Mouse (Mus musculus) CH12.LX (cell line): ENCODE measurements around the gene Phospho1. TPM values are rescaled to one million over a fixed set of nuclear protein-coding genes. Genes with fewer than 3 reads are reported as not detected.

Experiments used
- DNase-seq: peaks from one replicate; pipeline ENCODE4 v3.0.0-alpha.2; 2013; ENCODE audit errors: extremely low read depth
- H3K27ac ChIP-seq: 2 replicates; pipeline ENCODE4 v1.5.1; 2012; ENCODE audit warnings: low read depth, mild to moderate bottlenecking, control low read depth, moderate library complexity; ENCODE audit not compliant: insufficient read depth
- H3K27me3 ChIP-seq: replicated peaks from 2 replicates; pipeline ENCODE3; 2012; ENCODE audit warnings: inconsistent platforms
- H3K36me3 ChIP-seq, 2 experiments: replicated peaks in 1 of 2; 2 replicates each; pipeline versions ENCODE3 to v1.6.1; 2012; ENCODE audit warnings: inconsistent platforms in 1 of 2, low read length in 1 of 2, mild to moderate bottlenecking in 1 of 2, mixed read lengths in 1 of 2, moderate library complexity in 1 of 2; ENCODE audit not compliant: control insufficient read depth in 1 of 2, insufficient read depth in 1 of 2
- H3K4me1 ChIP-seq, 2 experiments: 2 replicates each; pipeline ENCODE4 v1.6.1; 2012; ENCODE audit warnings: inconsistent platforms in 1 of 2, moderate library complexity in 1 of 2; ENCODE audit not compliant: insufficient read depth in 2 of 2, control insufficient read depth in 1 of 2
- H3K4me2 ChIP-seq: 2 replicates; pipeline ENCODE4 v1.6.1; 2012; ENCODE audit warnings: low read depth, mild to moderate bottlenecking, control low read depth; ENCODE audit not compliant: poor library complexity, insufficient read depth, severe bottlenecking
- H3K4me3 ChIP-seq, 3 experiments: fragments of 150-350 bp in 1 of 3; sonication (generic) in 1 of 3; replicated peaks in 1 of 3; 2 replicates each; pipeline versions ENCODE3 to v1.5.1; 2011 to 2012; ENCODE audit warnings: low read depth in 2 of 3, low read length in 2 of 3, mild to moderate bottlenecking in 2 of 3, moderate library complexity in 2 of 3, control low read depth in 1 of 3, improper control_type of control experiment in 1 of 3, inconsistent platforms in 1 of 3, mixed read lengths in 1 of 3; ENCODE audit not compliant: poor library complexity in 1 of 3
- H3K79me2 ChIP-seq: replicated peaks from 2 replicates; pipeline ENCODE4 v1.6.1; 2012; ENCODE audit warnings: mild to moderate bottlenecking, moderate library complexity; ENCODE audit not compliant: control insufficient read depth, poor library complexity, insufficient read depth, severe bottlenecking; ENCODE audit errors: extremely low read depth
- H3K9ac ChIP-seq: 2 replicates; pipeline ENCODE4 v1.6.1; 2012; ENCODE audit warnings: low read depth, mild to moderate bottlenecking, control low read depth, moderate library complexity; ENCODE audit not compliant: insufficient read depth
- H3K9me3 ChIP-seq: replicated peaks from 2 replicates; pipeline ENCODE3; 2012; ENCODE audit warnings: low read length, inconsistent platforms, mixed read lengths
- ELF1 ChIP-seq: IDR thresholded peaks from 2 replicates; pipeline ENCODE4 v1.6.1; 2014; ENCODE audit warnings: low read depth, mild to moderate bottlenecking, inconsistent platforms, low read length, improper control_type of control experiment
- EP300 ChIP-seq: IDR thresholded peaks from 2 replicates; pipeline ENCODE4 v1.6.1; 2011; ENCODE audit warnings: low read length, improper control_type of control experiment
- GABPA ChIP-seq: IDR thresholded peaks from 2 replicates; pipeline ENCODE4 v1.6.1; 2012; ENCODE audit warnings: low read depth, low read length, improper control_type of control experiment, inconsistent platforms; ENCODE audit not compliant: insufficient replicate concordance
- HCFC1 ChIP-seq: IDR thresholded peaks from 2 replicates; pipeline ENCODE4 v1.6.1; 2012; ENCODE audit warnings: low read depth, mild to moderate bottlenecking, inconsistent platforms, low read length, improper control_type of control experiment
- IRF4 ChIP-seq: IDR thresholded peaks from 2 replicates; pipeline ENCODE4 v1.6.1; 2014; ENCODE audit warnings: low read depth, mild to moderate bottlenecking, inconsistent platforms, low read length, improper control_type of control experiment
- JUN ChIP-seq: IDR thresholded peaks from 2 replicates; pipeline ENCODE4 v1.6.1; 2011; ENCODE audit warnings: low read depth, mild to moderate bottlenecking, low read length, improper control_type of control experiment, moderate library complexity; ENCODE audit not compliant: insufficient read depth
- KAT2A ChIP-seq: IDR thresholded peaks from 2 replicates; pipeline ENCODE4 v1.6.1; 2012; ENCODE audit warnings: low read length, improper control_type of control experiment, inconsistent platforms; ENCODE audit not compliant: insufficient replicate concordance
- MAFK ChIP-seq: IDR thresholded peaks from 2 replicates; pipeline ENCODE4 v1.6.1; 2011; ENCODE audit warnings: low read length, improper control_type of control experiment; ENCODE audit not compliant: insufficient replicate concordance
- MAX ChIP-seq: IDR thresholded peaks from 2 replicates; pipeline ENCODE4 v1.6.1; 2011; ENCODE audit warnings: low read length, improper control_type of control experiment
- MAZ ChIP-seq: IDR thresholded peaks from 2 replicates; pipeline ENCODE4 v1.6.1; 2012; ENCODE audit warnings: low read depth, mild to moderate bottlenecking, inconsistent platforms, low read length, improper control_type of control experiment, moderate library complexity
- MEF2A ChIP-seq: IDR thresholded peaks from 2 replicates; pipeline ENCODE4 v1.6.1; 2014; ENCODE audit warnings: low read depth, mild to moderate bottlenecking, inconsistent platforms, low read length, improper control_type of control experiment, borderline replicate concordance
- NELFE ChIP-seq: IDR thresholded peaks from 2 replicates; pipeline ENCODE4 v1.6.1; 2011; ENCODE audit warnings: low read depth, low read length, improper control_type of control experiment
- NRF1 ChIP-seq: IDR thresholded peaks from 2 replicates; pipeline ENCODE4 v1.6.1; 2014; ENCODE audit warnings: low read depth, mild to moderate bottlenecking, inconsistent platforms, low read length, improper control_type of control experiment, moderate library complexity
- POLR2AphosphoS2 ChIP-seq: IDR thresholded peaks from 2 replicates; pipeline ENCODE4 v1.6.1; 2011; ENCODE audit warnings: low read depth, low read length, improper control_type of control experiment
- RCOR1 ChIP-seq: conservative IDR thresholded peaks from 2 replicates; pipeline ENCODE4 v1.6.1; 2012; ENCODE audit warnings: low read depth, mild to moderate bottlenecking, inconsistent platforms, low read length, improper control_type of control experiment
- SMC3 ChIP-seq: IDR thresholded peaks from 2 replicates; pipeline ENCODE4 v1.6.1; 2011; ENCODE audit warnings: low read depth, low read length, improper control_type of control experiment
- TBP ChIP-seq: conservative IDR thresholded peaks from 2 replicates; pipeline ENCODE4 v1.6.1; 2011; ENCODE audit warnings: low read depth, low read length, improper control_type of control experiment
- TCF12 ChIP-seq: IDR thresholded peaks from 2 replicates; pipeline ENCODE4 v1.6.1; 2014; ENCODE audit warnings: low read depth, mild to moderate bottlenecking, inconsistent platforms, low read length, improper control_type of control experiment
- UBTF ChIP-seq: IDR thresholded peaks from 2 replicates; pipeline ENCODE4 v1.6.1; 2012; ENCODE audit warnings: low read depth, mild to moderate bottlenecking, inconsistent platforms, low read length, improper control_type of control experiment, moderate library complexity
- USF2 ChIP-seq: conservative IDR thresholded peaks from 2 replicates; pipeline ENCODE4 v1.6.1; 2011; ENCODE audit warnings: low read depth, low read length, improper control_type of control experiment
- ZC3H11A ChIP-seq: IDR thresholded peaks from 2 replicates; pipeline ENCODE4 v1.6.1; 2012; ENCODE audit warnings: low read depth, mild to moderate bottlenecking, inconsistent platforms, low read length, improper control_type of control experiment
- dilution Hi-C: fragments of 300-500 bp; cut with MboI; formaldehyde crosslinking; loops from 2 replicates; pipeline ENCODE4 v1.14.3; 2020; ENCODE audit warnings: low sequenced_read_pairs; ENCODE audit not compliant: extremely low pct_unique_long_range_greater_than_20kb, extremely low pct_ligation_motif_present
- in situ Hi-C: fragments of 300-500 bp; cut with MboI; formaldehyde crosslinking; loops from 3 replicates; pipeline ENCODE4 v1.14.3; 2019; ENCODE audit warnings: low sequenced_read_pairs, low pct_ligation_motif_present, low pct_unique_long_range_greater_than_20kb, mixed read lengths
- polyA plus RNA-seq: library from polyadenylated mRNA; unstranded; fragments of >175 nt; gene quantifications from 2 replicates; pipeline ENCODE4 v1.2.1, GENCODE M21; 2012; ENCODE audit warnings: low read depth; ENCODE audit not compliant: insufficient read length
- total RNA-seq, 2 experiments: library from RNA; depleted of rRNA; stranded (reverse); fragments of 300-350 nt in 1 of 2; fragments of >200 nt in 1 of 2; gene quantifications; 2 replicates each; pipeline ENCODE4 v1.2.3; 2012 to 2014

Phospho1 gene
- total and polyA plus RNA-seq, 3 experiments, result 0.97 to 1.3 TPM; not detected in 1

DNA sequence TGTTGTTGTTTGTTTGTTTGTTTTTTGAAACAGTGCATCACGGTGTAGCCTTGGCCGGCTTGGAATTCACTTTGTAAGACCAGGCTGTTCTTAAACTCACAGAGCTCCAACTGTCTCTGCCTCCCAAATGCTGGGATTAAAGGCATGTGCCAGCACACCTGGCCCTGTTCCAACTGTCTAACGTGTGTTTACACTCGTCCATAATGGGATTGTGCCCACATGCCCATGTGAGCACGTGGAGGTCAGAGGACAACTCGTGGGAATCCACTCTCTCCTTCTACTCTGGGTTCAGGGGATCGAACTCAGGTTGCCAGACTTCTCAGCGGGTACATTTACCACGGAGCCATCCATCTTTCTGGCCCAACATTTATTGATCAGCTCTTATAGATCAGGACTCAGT lies 8.9 kb upstream of the Phospho1 start:
- Histone ChIP-seq H3K4me1 (peaks cover 3 to 11% of the 10 kb centered on the region in 2 experiments), H3K4me2 (no peak overlapping the region), H3K4me3 (no peak overlapping the region)
- DNase-seq, result no peak
- TF ChIP-seq MEF2A (no peak), GABPA (no peak), RCOR1 (no peak), NRF1 (no peak), TBP (no peak), JUN (no peak), MAZ (no peak), POLR2AphosphoS2 (no peak), ZC3H11A (no peak), KAT2A (no peak), IRF4 (no peak), MAFK (no peak), NELFE (no peak), HCFC1 (no peak), UBTF (no peak), EP300 (no peak), SMC3 (no peak), USF2 (no peak), TCF12 (no peak), ELF1 (no peak)
- TF ChIP-seq, all 38 proteins: peak for 0
- no peak overlapping the region for H3K27ac ChIP-seq
- H3K36me3 ChIP-seq, result no peaks in the 10 kb centered on the region
- in situ Hi-C loops (loop anchor here (5.0 kb wide), 1 partner anchor 33 kb away; no protein-coding TSS in a partner anchor), dilution Hi-C loops (no loop called here)
- peaks cover 14% of the 10 kb centered on the region for H3K9me3 ChIP-seq
- no peaks in the 10 kb centered on the region for H3K79me2 ChIP-seq
- H3K27me3 ChIP-seq, result peaks cover 15% of the 10 kb centered on the region
- H3K9ac ChIP-seq, result no peak overlapping the region

- H3K4me3 ChIP-seq, result no peak overlapping the region
- dilution Hi-C loops (no loop called here), in situ Hi-C loops (loop anchor here (5.0 kb wide), 1 partner anchor 37 kb away; no protein-coding TSS in a partner anchor)
- peaks cover 42% of the 10 kb centered on the region for H3K27me3 ChIP-seq
- H3K79me2 ChIP-seq, result no peaks in the 10 kb centered on the region
- H3K4me2 ChIP-seq, result no peak overlapping the region
- no peak for DNase-seq
- H3K9ac ChIP-seq, result no peak overlapping the region
- H3K9me3 ChIP-seq, result peaks cover 10% of the 10 kb centered on the region
- H3K27ac ChIP-seq, result no peak overlapping the region
- H3K36me3 ChIP-seq, result no peaks in the 10 kb centered on the region
- TF ChIP-seq NRF1 (no peak), MAX (no peak), KAT2A (no peak)
- peaks cover 0 to 7% of the 10 kb centered on the region in 2 experiments; a peak in 2 of 4 replicates for H3K4me1 ChIP-seq
Observed at GRCm38 (mm10) chr11:95819138-95819537, 5.2 kb upstream of the Phospho1 start.
